Mouse (Mus musculus) cerebellum, adult 11-12 months (tissue): Measurements from ENCODE around the gene Shank2.

Experiments
- DNase-seq: peaks from one replicate; pipeline ENCODE4 v3.0.0; 2022

The Shank2 gene

DNA sequence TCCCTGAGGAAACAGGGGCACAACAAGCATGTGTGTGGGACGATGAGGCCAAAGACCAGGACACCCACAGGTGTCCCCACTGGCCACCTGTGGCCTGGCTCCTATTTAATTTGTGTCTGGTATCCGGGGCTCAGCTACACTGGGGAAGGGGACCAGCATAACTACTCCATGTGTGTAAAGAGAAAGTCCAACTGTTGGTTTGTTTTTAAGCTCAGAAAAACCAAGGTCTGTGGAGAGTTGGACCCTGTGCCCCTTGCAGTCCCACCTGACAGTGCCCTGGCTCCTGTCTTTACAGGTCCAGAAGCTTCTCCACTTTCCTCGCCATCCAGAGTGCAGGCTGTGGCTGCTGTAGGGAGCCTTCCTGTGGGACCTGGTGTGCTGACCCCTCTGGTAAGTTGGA, at the start of gene Shank2:
Gene Shank2 (plus strand): TSS at position 301 of the 400 bp plus-strand sequence.
- no peak for DNase-seq

DNA sequence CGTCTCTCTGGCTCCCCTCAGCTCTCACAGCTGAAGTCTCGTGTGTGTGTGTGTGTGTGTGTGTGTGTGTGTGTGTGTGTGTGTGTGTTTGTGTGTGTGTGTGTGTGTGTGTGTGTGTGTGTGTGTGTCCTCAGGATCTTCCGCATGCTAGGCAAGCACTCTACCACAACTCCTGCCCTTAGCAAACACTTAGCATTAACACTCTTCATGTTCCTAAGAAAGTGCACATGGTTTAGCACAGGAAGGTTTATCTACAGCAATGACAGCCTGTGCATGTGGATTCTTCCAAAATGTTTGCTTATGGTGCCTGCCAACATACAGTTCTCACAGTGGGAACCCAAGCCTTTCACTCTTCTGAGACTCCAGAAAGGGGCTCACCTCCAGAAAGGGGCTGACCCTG, 49.6 kb upstream of the Shank2 start:
- DNase-seq: no peak

DNA sequence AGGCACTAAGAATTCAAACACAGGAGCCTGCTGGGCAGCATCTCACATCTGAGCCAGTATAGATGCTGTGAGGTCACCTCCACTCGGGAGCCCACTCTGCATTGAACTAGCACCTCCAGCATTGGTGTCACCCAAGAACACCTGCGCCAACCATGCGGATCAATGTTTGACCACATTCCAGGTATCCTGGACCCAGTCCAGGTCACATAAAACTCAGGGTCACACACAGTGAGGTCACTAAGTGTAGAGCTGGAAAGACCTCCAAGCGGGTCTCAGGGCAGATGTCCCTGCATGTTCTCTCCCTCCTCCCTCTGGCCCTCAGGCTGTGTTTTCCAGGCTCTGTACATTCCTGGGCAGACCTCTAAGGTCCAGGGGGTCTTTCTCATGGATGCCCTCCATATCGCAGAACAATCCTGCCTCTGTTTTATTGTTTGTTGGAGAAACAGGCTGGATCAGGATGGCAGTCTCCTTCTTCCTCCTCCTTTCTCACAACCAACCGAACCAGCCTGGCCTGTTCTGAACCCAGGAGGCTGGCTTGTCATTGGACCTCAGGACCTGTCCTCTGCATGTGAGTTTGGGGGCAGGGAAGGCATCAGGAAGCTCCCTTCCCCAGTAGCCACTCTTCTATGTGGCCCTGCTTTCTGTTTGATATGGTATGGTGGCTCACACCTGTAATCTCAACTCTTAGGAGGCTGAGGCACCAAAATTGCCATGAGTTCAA, 45.0 kb upstream of the Shank2 start:
- no peak for DNase-seq

DNA sequence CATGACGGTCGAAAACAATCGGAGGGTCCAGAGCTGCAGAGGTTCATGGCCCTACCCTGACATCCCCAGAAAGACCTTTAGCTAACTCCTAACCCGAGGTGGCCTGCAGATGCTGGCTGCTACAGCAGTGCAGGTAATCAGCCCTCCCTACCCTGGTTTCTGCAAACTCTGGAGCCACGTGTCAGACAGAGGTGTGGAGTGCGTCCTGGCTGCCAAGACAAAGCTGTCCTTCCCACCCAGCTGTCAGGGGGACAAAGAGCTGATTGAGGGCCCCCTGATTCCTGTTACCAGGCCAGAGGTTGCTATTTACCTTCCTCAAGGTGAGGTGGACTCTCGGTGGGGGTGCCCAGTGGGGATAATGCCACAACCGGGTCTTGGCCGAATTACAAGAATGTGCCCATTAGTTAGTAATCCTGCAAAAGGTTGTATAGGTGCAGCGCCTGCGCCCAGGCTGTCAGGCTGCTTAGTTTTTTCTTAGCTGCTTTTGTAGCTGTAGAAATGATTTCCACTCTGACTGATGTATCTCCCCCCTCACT, 43.6 kb upstream of the Shank2 start:
- no peak for DNase-seq

DNA sequence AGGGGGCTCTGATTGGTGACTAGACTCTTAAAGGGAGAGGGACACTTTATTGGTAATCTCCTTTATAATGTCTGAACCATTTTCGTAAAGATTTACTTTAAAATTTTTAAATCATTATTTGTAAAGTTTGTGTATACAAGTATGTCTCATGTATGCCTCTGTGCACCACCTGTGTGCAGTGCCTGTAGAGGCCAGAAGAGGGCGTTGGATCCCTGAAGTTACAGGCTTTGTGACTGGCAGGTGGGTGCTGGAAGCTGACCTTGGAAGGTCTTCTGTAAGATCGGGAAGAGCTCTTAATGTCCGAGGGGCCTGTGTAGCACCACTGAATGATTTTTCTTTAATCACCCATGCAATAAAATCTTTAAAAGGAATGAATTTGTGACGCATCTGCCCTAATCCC, 37.9 kb upstream of the Shank2 start:
- DNase-seq: no peak

DNA sequence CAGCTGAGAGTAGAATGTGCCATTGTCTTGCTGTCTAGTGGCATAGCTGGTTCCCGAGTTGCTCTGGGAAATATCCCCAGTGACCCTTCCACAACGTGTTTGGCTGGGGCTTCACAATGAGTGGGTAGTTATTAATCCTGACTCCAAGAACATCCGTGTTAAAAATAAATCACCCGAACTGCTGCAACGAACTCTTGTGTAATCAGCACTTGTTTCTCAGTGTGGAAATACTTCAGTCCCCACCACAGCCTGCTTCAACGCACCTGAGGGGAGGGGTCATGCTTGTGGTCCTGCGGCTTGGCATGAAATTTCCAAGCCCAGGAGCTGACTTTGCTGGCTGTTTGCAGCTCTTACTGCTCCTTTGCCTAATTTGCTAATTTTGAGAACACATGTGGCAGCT, 35.1 kb upstream of the Shank2 start:
- no peak for DNase-seq

DNA sequence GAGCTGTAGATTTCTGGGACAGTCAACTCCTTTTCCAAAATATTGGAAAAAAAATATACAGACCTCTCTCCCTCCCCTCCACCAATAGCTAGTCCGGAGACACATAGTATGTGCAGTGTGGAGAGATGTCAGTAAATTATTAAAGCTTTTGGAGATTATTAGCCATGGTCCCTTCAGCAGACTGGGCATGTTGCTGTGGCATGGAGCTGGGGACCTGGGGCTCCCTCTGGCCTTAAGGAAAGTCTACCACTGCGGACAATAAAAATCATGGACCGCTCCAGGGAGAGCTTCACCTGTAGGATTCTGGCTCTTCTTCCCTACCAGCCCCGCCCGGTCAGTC, 24.3 kb upstream of the Shank2 start:
- DNase-seq: no peak

DNA sequence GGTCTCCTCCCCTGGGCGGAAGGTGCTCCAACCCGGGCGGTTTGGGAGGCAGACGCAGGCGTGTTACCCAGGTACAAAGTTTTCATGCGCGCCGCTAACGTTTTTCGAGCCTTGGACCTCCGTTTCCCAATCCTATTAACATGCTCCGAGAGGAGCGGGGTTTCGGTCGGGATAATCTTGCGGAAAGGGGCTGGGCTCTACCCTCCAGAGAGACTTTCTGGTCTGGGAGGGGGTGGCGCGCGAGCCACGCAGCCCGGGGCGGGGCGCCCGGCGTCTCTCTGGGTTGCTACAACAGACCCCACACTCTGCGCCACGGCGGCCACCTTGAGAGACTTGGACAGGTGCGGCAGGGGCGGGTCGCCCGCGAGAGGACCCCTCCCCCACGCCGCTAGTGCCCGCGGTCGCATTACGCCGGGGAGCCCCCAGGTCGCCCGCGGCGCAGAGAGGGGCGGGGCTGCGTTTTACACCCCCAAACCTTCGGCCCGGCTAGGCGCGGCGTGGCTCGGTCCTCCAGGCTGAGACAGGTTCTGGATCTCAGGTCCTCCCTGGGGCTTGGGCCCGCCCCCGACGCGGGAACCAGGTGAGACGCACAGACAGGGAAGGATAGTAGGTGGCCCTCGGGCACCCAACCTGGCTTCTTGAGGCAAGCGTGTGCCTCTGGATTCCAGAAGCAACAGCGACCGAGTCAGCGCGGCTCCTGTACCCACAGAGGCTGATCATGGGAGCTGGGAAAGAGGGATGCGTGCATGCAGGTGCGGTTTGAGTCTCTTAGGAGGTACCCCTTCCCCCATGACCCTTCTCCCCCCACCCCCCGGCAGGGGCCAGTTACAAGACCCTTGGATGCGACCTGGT, 23.7 kb upstream of the Shank2 start:
- DNase-seq: no peak

DNA sequence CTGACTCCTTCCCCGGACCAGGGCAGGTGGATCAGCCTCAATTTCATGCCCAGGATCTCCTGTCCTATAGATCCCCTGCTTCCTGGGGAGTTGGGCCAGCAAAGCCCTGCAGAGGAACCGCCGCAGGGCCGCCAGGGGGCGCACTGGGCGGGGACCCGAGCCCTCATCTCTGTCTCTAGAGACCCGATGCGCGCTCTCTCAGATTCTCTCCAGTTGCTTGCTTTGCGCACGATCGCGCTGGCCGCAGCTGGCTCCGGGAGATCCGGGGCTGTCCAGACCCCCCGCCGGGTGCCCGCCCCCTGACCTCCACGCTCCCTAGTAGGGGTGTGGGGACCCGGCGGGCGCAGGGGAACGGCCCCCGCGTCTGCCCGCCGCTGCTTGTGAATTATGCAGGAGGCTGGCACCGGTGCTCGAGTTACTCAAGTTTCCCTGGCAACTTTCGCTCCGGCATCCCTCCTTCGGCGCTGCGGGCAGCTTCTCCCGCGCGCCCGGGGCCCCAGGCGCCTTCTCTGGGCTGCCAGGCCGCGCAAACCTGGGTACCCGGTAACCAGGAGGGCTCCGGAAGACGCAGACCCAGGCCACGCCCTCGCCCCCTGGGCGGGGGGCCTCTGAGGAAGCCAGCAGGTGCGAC, 22.9 kb upstream of the Shank2 start:
- DNase-seq: peak; percentile 7

DNA sequence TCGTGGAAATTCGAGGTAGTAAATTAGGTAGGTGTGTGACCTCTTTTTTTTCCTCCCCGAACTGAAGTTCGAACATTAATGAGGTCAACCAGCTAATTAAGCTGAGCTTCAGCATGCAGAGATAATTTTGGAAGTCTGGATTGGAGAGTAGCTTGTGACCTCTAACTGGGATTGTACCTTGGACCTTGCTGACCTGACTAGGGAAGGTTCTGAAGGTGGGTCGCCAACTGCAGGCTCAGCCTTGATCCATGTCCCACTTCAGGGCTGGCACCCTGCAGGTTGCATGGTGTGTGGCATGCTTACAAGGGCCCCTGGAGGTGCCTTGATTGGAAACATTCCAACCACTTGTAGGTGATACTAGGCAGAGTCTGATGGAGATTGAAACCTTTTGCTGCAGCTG, 21.7 kb upstream of the Shank2 start:
- no peak for DNase-seq

DNA sequence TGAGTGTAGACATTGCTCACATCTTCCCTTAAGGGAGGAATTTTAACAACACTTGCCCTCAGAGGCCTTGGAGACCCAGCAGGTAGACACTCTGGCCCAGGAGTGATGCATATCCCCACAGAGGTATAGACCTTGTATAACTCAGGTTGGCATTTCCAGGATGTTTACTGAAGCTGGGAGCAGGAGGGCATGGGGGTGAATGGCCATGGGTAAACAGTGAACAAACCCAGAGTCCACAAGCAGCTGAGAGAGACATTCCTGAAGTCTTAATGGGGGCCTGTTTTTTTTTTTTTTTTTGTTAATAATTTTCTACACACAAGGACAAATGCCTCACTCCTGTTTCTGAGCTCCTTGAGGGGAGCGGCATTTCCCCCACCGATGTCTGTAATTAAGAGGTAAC, 15.4 kb upstream of the Shank2 start:
- no peak for DNase-seq

DNA sequence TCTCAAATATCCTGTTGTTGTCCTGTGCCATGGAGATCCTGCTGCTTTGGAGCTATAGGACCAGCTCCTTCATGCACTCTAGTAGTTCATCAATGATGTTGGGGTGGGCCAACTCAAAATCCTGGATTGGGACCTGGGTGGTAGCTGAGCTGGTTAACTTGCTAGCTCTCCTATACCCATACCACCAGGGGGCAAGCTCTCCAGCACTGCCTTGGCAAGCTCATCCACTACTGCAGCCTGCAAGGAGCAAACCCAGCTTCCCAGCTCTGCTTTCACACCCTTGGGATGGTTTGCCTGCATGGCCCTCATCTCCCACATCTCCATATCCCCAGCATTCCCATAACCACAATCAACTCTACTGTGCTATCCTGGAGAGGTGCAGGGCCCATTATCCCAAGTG, 10.6 kb upstream of the Shank2 start:
- DNase-seq: no peak

DNA sequence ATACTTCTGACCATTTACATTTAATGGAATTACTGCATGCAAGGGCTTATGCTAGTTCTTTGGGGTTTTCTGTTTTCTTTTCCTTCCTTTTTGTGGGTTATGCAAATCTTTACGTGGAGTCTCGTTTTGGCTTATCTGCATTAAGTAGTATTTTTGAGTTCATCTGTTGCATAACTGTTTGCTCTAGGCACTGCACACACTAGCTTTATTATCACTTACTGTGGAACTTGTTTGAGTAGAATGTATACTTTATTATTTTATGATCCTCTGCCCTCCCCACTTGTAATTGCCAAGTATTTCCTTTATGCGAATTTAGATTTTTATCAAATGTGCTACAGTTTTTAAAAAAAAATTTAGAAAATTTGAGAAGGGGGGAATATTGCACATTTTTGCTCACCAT, 2.7 kb upstream of the Shank2 start:
- no peak for DNase-seq

DNA sequence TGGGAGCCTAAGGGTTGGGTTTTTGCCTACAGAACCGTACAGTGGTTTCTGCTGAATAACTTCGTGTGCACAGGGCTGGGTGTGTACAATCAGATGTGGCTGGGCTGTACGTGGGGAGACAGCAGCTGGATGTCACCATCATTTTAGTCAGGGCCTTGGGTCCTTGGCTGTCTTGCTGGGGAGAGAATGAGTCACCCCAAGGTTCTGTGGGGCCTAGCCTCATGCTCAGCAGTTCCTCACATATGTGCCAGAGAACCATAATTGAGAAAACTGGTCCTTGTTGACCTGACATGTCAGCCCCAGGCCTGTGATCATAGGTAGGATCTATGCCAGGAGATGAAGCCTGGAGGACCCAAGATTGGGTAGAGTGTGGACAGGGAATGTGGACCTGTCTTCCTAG, 1.7 kb downstream of the Shank2 start:
- no peak for DNase-seq

DNA sequence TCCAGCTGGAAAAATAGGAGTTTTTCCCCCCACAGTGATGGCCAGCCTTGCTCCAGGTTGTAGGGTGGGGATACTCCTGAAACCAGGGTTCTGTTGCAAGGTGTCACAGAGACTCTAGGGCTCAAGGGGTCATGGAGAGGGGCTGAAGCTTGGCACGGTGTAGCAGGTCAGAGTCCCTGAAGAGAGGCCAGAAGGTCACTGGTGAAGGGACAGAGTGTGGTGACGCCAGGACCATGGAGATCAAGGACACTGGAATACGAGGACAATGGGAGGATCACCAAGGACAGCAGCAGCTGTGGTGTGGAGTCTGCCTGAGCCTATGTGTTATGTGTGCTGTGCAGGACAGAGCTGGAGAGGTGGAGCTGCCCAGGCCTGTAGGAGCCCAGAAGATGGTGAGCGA, 6.4 kb downstream of the Shank2 start:
- DNase-seq: no peak

DNA sequence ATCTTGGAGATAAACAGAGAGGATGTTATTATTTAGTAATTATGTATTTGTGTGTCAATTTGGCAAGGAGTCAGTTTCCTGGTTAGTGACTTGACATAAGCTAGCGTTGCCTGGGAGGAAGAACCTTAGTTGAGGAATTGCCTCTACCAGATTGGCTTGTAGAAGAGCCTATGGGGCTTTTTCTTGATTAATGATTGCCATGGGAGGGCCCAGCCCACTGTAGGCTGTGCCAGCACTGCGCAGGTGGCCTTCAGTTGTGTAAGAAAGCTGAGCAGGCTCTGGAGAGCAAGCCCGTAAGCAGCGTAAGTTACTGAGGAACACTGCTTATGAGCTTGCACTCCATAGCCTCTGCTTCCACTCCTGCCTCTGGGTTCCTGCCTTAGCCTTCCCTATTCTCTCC, 7.3 kb downstream of the Shank2 start:
- DNase-seq: no peak

DNA sequence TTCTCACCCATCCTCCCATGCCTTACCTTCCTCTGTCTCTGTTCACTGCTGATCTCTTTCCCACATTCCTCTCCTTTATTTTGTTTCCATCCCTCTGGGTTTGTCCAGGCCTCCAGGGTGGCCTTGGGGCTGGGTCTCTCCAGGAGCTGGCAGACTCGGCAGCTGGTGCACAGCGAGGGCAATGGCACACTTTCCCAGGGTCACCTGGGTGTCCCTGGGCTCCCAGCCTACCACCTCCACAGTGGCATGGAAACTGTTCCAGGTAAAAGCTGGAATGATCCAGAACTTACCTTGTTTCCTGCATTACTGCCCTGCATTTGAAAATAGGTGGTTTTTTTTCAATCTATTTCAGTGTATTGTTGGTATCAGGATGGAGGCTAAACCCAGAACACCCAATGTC, 12.8 kb downstream of the Shank2 start:
- no peak for DNase-seq

DNA sequence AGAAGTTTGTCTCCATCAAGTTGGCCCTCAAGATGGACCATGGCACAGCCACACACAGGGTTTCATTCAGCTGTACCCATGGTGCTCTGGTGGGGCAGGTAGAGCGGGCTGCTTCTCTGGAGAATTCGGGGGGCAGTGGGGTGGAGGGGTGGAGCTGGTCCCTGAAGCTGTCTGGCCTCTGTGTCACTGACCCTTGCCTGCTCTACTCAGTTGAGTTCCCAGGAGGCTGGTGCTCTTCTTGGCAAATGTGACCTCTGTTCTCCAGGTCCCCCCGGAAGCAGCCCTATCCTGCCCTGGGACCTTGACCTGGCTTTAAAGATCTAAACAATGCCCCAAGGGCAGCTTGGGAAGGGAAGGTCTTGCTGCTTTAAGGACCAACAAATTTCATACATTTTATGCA, 20.1 kb downstream of the Shank2 start:
- no peak for DNase-seq

DNA sequence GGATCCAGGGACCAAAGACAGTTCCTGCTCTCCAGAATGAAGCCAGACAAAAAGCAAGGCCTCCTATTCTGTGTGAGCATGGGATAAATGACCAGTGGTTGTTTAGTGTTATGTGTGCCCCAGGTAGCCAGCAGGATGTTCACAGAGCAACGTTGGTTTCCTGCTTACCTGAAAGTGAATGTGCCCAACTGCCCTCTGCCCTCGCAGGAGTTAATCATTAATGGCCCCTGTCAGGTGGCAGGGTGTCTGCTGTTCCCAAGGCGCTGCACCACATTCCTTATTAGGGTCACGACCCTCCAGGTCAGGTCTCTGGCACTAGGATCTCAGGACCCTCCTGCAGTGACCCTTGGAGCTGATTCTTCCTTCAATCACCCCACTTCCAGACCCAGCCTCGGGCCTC, 21.0 kb downstream of the Shank2 start:
- no peak for DNase-seq

DNA sequence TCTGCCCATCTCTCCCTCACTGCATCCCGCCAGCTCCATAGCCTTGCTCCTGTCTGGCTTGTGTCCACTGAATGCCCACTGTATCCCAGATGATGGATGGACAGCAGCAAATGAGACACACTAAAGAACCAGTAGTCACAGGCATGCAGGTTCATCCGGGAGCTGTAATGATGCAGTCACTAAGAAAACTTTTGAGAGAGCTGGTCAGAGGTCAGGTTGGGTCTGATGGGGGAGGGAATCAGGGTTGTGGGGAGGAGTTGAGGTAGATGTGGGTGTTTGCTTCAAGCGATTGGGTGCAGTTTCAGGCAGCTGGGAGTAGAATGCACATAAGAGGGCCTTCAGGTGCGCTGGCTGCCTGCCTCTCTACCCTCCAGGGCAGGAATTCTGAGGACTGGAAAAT, 21.8 kb downstream of the Shank2 start:
- DNase-seq: no peak

DNA sequence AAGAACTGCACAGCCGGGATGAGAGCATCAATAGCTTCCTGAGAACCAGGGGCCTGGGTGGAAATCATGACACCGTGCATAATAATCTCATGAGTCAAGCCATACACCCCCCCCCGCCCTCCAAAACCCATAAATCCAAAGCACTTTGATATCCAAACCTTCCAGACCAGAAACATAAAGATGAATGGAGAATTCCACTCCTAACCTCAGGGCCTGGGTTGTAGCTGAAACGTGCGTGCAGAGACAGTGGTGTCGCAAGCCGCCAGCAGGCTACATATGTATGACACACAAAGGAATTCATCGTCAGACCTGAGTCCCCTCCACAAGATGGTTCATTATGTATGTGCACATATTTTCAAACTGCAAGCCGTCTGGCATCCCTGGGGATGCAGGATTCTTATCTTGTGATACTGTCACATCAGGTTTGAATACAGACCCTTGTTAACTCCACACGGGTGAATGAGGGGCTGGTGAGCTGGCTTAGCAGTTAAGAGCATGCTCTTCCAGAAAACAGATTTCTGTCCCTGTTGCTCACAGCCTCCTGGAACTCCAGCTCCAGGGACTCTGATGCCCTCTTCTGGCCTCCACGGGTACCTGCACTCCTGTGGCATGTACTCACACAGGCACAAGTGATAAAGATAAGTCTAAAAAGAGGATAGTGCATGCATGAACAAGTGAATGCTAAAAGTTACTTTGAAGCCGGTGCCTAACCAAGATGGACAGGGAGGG, 24.5 kb downstream of the Shank2 start:
- DNase-seq: no peak

DNA sequence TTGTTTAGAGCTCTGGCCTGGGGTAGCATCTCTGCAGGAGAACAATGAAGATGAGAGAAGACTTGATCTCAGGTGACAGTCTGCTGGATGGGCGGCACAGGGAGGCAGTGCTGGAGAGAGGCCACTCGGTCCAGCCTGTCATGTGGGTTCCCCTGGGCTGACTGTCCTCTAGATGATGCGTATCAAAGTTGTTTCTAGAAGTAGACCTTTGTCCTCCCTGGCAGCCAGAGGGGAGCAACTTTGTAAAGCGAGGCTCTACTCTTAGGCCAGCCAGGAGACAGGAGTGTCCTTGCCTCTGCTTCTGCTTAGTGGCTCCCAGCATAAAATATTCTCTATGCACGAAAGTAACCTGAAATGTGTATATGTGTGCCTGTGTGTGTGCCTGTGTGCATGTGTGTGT, 27.5 kb downstream of the Shank2 start:
- DNase-seq: no peak

DNA sequence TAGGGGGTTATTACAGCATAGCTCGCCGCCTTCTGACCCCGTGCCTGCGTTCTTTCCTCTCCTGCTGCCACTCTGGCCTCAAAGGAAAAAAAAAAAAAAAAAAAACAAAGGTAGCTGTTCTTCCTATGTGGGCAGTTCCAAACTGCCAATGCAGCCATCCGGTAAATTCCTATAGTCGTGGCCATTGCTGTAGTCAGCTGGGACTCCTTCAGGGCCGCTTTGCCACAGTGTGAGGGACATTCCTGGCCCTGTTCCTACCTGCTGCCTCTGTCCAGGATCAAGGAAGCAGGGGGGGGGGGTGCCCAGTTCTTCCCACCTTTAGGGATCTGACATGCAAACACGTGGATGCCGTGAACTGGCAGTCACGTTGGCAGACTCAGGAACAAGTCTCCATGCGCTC, 29.1 kb downstream of the Shank2 start:
- no peak for DNase-seq
